Mouse (Mus musculus) embryo, embryonic 10.5 days (tissue): ENCODE measurements around the gene Zc3h10.
"Not testable (repeated sequence)": the region's sequence is repeated elsewhere in the genome, so short reads cannot be mapped to it uniquely, and the experiment has no call there.

Source experiments
- DNase-seq: peaks from one replicate; pipeline ENCODE4 v3.0.0-alpha.2; 2015; ENCODE audit warnings: low spot score

Zc3h10 gene

DNA sequence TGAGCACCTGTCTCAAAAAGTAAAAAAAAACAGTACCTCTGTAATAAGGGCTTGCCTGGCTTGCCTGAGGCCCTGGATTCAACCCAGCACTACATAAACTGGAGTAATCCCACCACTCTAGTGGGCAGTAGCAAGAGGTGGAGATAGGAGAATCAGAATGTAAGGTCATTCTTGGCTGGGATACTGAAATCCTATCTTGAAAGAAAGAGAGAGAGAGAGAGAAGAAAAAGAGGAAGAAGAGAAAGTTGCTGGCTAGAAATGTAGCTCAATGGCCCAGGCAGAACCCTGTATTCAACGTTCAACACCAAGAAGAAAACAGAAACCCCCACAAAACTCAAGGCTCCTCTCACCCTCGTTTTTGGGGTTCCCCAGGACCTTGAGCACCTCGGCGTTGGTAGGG is 51.7 kb downstream of the Zc3h10 start:
- DNase-seq: no peak

- no peak for DNase-seq
Observed at GRCm38 (mm10) chr10:128495270-128495669, 52.3 kb downstream of the Zc3h10 start.

DNA sequence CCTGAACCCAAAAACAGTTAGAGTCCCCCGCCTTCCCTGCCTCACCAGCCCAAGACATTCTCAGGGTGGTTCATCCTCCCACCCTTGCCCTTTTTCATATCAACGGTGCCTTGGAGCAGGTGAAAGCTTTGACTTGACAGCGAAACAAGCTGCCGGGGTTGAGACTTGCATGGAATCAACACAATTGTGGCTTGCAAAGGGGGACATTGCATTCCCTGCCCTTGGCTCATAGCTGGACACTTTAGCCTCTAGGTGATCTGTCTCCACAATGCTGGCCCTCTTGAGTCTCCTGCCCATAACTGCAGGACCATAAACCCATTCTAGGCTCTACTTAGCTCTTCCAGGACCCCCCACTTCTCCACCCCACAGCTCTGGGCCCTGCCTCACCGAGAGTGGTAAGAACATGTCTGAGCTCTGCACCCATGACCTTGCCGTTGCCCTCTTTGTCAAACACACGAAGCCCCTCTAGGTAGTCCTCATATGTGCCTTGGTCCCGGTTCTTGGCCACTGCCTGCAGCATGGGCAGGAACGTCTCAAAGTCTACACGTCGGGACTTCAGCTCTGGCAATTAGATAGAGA is 52.8 kb downstream of the Zc3h10 start:
- DNase-seq: no peak

DNA sequence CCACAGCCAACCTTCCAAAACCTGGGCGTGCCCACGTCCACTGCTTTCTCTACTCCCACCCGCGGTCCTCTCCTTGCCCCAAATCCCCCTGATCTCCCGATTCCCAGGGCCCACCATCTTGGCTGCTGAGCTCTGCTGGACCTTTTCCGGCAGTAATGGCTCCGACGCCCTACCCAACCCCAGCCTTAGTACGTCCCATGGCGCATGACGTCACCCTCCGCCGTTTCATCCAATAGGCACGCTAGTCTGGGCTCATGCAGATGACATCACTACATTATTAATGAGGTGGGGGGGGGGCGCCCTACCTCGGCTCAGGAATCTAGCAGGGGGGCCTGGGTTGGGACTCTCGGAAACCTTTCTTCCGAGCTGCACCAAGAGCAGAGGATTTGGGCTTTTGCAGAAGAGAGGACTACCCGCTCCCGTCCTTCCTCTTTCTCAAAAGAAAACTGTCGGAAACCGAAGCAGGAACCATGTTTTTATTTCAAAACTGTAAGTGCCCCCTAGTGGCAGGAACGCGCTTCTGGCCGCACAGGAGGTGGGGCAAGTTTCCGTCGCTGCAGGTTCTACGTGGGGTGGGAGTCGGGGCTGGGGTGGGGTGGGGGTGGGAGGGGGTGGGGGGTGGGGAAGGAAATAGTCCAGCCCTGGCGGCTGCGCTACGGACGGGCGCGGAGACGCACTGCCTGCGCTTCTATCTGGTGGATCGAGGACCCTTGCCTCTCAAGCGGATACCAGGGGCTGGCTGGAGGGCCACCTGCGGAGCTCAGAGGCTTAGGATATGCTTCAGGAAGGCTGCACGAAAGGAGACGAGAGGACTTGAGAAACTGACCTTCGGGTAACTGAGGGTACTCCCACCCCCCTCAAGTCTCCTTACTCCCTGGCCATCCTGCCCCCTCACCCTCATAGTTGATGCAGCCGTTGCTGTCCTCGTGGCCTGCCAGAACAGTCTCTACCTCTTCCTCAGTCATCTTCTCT is 53.6 kb downstream of the Zc3h10 start, which contains the start of gene Myl6:
TSS of gene Myl6 (minus strand) at position 451 of the 972 bp plus-strand sequence.
- peak; percentile 100 for DNase-seq

GRCm38 (mm10) chr10:128493319-128493694 is 54.3 kb downstream of the Zc3h10 start:
- no peak for DNase-seq

DNA sequence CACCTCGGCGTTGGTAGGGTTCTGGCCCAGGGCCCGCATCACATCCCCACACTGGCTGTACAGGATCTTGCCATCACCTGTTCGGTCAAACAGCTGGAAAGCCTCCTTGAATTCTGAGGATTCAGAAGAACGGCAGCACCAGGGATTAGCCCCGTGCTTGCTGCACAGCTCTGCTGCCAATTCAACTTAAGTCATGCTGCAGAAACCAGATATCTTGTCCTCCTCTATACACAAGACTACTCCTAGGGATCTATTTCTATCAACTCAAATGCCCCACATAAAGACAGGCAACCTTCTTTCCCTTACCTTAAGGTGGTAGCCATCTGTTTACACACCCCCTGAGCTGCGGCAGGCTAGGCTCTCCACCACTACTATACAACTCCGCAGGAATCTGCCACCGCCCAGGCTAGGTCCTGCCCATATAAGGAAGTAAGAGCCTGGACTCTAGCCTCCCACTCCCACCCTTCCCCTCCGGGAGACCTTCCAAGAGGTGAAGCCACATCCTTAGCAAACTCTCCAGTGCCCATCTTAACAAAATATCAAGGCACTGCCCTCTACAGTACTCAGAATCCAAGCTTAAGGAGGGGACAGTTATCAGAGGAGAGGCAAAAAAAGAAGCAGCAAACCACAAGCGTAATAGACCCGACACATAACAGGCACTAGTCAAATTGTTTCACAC is 54.8 kb downstream of the Zc3h10 start:
- peak; percentile 78 for DNase-seq

DNA sequence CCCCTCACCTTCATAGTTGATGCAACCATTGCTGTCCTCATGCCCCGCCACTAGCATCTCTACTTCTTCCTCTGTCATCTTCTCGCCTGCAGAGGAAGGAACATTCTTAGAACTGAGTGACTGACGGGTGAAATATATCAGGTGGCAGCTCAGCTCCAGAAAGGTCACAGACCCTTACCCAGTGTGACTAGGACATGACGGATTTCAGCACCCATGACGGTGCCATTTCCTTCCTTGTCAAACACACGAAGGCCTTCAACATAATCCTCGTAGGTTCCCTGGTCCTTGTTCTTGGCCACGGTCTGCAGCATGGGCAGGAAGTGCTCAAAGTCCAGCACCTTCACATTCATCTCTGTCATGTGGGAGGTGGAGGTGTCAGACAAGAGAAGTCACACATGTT is 55.5 kb downstream of the Zc3h10 start:
- DNase-seq: not testable (repeated sequence)
